In genomic region chr5:114690633-114691567, GRCm38 (mm10) we compare ENCODE assay signal across 7 mouse cellular contexts. TPM values are rescaled to one million over a fixed set of nuclear protein-coding genes. Genes with fewer than 3 reads are reported as not detected.
A peak's percentile ranks its signal among the peaks of the same experiment; 100 is the strongest.
DNase-seq lines count a peak whose midpoint lies in the region; ATAC-seq and TF ChIP-seq lines count a peak whose summit lies in the region.

Gene Gltp, minus strand, starts transcription at chr5:114690984.

- H3K9ac ChIP-seq in intestine, postnatal 0 days (ENCODE audit: low read depth, low read length), result peak within 1 kb of the TSS; percentile 70
- H3K9ac ChIP-seq in midbrain, embryonic 12.5 days (replicated peaks), result peak within 1 kb of the TSS; percentile 81

- peak within 1 kb of the TSS; percentile 66 for H3K4me3 ChIP-seq in intestine, postnatal 0 days (ENCODE audit: low read depth, low read length)
- H3K4me3 ChIP-seq in midbrain, embryonic 12.5 days, result peak within 1 kb of the TSS; percentile 83
- H3K4me3 ChIP-seq in small intestine, adult 2 months (ENCODE audit: low read depth, low read length), result peak within 1 kb of the TSS; percentile 91

- H3K4me2 ChIP-seq in intestine, postnatal 0 days (replicated peaks; ENCODE audit: low read depth), result peak within 1 kb of the TSS; percentile 89
- peak within 1 kb of the TSS; percentile 88 for H3K4me2 ChIP-seq in midbrain, embryonic 12.5 days (replicated peaks)

- H3K27ac ChIP-seq in intestine, postnatal 0 days (ENCODE audit: low read depth, low read length), result peak within 1 kb of the TSS; percentile 63
- H3K27ac ChIP-seq in midbrain, embryonic 12.5 days (replicated peaks), result no peak within 1 kb of the TSS
- peak within 1 kb of the TSS; percentile 75 for H3K27ac ChIP-seq in small intestine, adult 2 months (ENCODE audit: insufficient read depth, low read depth, low read length)

- DNase-seq in adrenal gland, adult 8-10 months, result peak; percentile 89
- peak; percentile 91 for DNase-seq in embryo, embryonic 9.5 days (ENCODE audit: extremely low spot score)
- DNase-seq in gonadal fat pad, adult 2 months (ENCODE audit: low read depth), result no peak
- peak; percentile 94 for DNase-seq in left cerebral cortex, postnatal 4 days

- H3K27me3 ChIP-seq in intestine, postnatal 0 days (replicated peaks; ENCODE audit: control insufficient read depth, insufficient read depth, low read length), result no peaks in the 10 kb centered on the region
- H3K27me3 ChIP-seq in midbrain, embryonic 12.5 days, result peaks cover 10% of the 10 kb centered on the region; the same call in 1 of the 2 replicates
- no peaks in the 10 kb centered on the region for H3K27me3 ChIP-seq in small intestine, adult 2 months (ENCODE audit: control insufficient read depth, insufficient read depth, low read length)

- ATAC-seq in intestine, postnatal 0 days, result peak; percentile 91
- ATAC-seq in midbrain, embryonic 12.5 days (ENCODE audit: low FRiP score, low read depth), result peak; percentile 98

- no peaks in the 10 kb centered on the region for H3K9me3 ChIP-seq in intestine, postnatal 0 days (ENCODE audit: control insufficient read depth)
- H3K9me3 ChIP-seq in midbrain, embryonic 12.5 days, result no peaks in the 10 kb centered on the region

- WGBS in intestine, postnatal 0 days, result 5% methylated on average over 61 of the region's 75 CpGs
- WGBS in midbrain, embryonic 12.5 days, result 6% methylated on average over 57 of the region's 75 CpGs
- WGBS in small intestine, adult 2 months, result 6% methylated on average over 62 of the region's 75 CpGs

- TF ChIP-seq POLR2A in small intestine, adult 2 months (IDR thresholded peaks at IDR 0.05; ENCODE audit: low read depth, low read length), result peak; percentile 55; the same call in 1 of the 2 replicates

- H3K36me3 ChIP-seq in intestine, postnatal 0 days (ENCODE audit: control insufficient read depth, insufficient read depth), result no peaks in the 10 kb centered on the region
- no peaks in the 10 kb centered on the region for H3K36me3 ChIP-seq in midbrain, embryonic 12.5 days
- H3K36me3 ChIP-seq in small intestine, adult 2 months (ENCODE audit: control insufficient read depth, insufficient read depth, low read length), result no peaks in the 10 kb centered on the region

- intact Hi-C loops in left cerebral cortex, postnatal 4 days (cut with DNase I), result no loop called here

- H3K4me1 ChIP-seq in intestine, postnatal 0 days (replicated peaks; ENCODE audit: control insufficient read depth, insufficient read depth, low read length), result no peaks in the 10 kb centered on the region; the same call in 1 of the 2 replicates
- peaks cover 17% of the 10 kb centered on the region for H3K4me1 ChIP-seq in midbrain, embryonic 12.5 days
- peaks cover 27% of the 10 kb centered on the region for H3K4me1 ChIP-seq in small intestine, adult 2 months (ENCODE audit: control insufficient read depth, insufficient read depth, insufficient read length, low read length)

- TF ChIP-seq CTCF in intestine, postnatal 0 days (IDR thresholded peaks at IDR 0.05; ENCODE audit: low read depth), result peak; percentile 64
- no peak for TF ChIP-seq CTCF in small intestine, adult 2 months (IDR thresholded peaks at IDR 0.05; ENCODE audit: extremely low read depth, insufficient read length, insufficient replicate concordance, low read depth, low read length)

RNA-seq across cellular contexts. Expression of gene Gltp, which starts in this region (rescaled TPM):
- total RNA-seq in adrenal gland, adult 8-10 months (2022), result 10 to 100 TPM; 49.4 to 67.4 (median 55.3) TPM
- polyA plus RNA-seq in gonadal fat pad, adult 2 months (2012; rRNA removed), result 118 TPM in 2 replicates
- 111 and 115 TPM in 2 replicates for polyA plus RNA-seq in intestine, postnatal 0 days (2015; fragmentation: Nextera tagmentation; extraction: Ambion mirVana)
- 10 to 100 TPM; 15.3 to 16.8 TPM for total RNA-seq in left cerebral cortex, postnatal 4 days (2021)
- polyA plus RNA-seq in midbrain, embryonic 12.5 days (2016; fragmentation: Nextera tagmentation; extraction: Ambion mirVana), result 60.6 and 62.0 TPM in 2 replicates
- 119 and 327 TPM in 2 replicates for polyA plus RNA-seq in small intestine, adult 2 months (2012; rRNA removed)
